Mouse (Mus musculus) liver, embryonic 11.5 days (tissue): ENCODE results near the gene Psme1. TPM values are rescaled to one million over a fixed set of nuclear protein-coding genes. Genes with fewer than 3 reads are reported as not detected.
A peak's percentile ranks its signal among the peaks of the same experiment; 100 is the strongest.

ENCODE experiments used
- ATAC-seq: fragments of 200-750 bp; cut with Nextera tagmentation; replicated peaks from 2 replicates; pipeline ENCODE4 v1.8.0; 2017; ENCODE audit warnings: moderate number of reproducible peaks, mild to moderate bottlenecking, moderate TSS enrichment, moderate library complexity; ENCODE audit not compliant: low FRiP score
- DNase-seq: peaks from one replicate; pipeline ENCODE4 v3.0.0-alpha.2; 2017; ENCODE audit warnings: low spot score
- H3K27ac ChIP-seq: fragments of 300-500 bp; sonication (generic); 2 replicates; pipeline ENCODE4 v1.5.1; 2014; ENCODE audit warnings: mild to moderate bottlenecking, low read depth, low read length, control low read depth
- H3K27me3 ChIP-seq: fragments of 300-500 bp; sonication (generic); replicated peaks from 2 replicates; pipeline ENCODE4 v1.6.1; 2014; ENCODE audit warnings: low read length, mixed read lengths; ENCODE audit not compliant: control insufficient read depth, insufficient read depth
- H3K36me3 ChIP-seq: fragments of 300-500 bp; sonication (generic); 2 replicates; pipeline ENCODE4 v1.6.1; 2014; ENCODE audit warnings: mild to moderate bottlenecking, low read length, moderate library complexity, mixed read lengths; ENCODE audit not compliant: control insufficient read depth, insufficient read depth
- H3K4me1 ChIP-seq: fragments of 300-500 bp; sonication (generic); replicated peaks from 2 replicates; pipeline ENCODE4 v1.6.1; 2014; ENCODE audit warnings: low read length, mixed read lengths; ENCODE audit not compliant: control insufficient read depth, insufficient read depth
- H3K4me2 ChIP-seq: fragments of 300-500 bp; sonication (generic); 2 replicates; pipeline ENCODE4 v1.6.1; 2014; ENCODE audit warnings: mild to moderate bottlenecking, control low read depth, moderate library complexity
- H3K4me3 ChIP-seq: fragments of 300-500 bp; sonication (generic); 2 replicates; pipeline ENCODE4 v1.5.1; 2014; ENCODE audit warnings: low read depth, low read length, control low read depth
- H3K9ac ChIP-seq: fragments of 300-500 bp; sonication (generic); 2 replicates; pipeline ENCODE4 v1.6.1; 2014; ENCODE audit warnings: low read depth, low read length, control low read depth
- H3K9me3 ChIP-seq: fragments of 300-500 bp; sonication (generic); 2 replicates; pipeline ENCODE4 v1.6.1; 2016; ENCODE audit warnings: low read length, inconsistent platforms, mixed read lengths; ENCODE audit not compliant: control insufficient read depth
- WGBS: fragments of 180-500 bp; shearing (Covaris S2); extraction: QIAGEN DNeasy Blood & Tissue Kit; methylation state at CpG from one replicate; pipeline ENCODE4 v1.1.7; 2014; 5-methylcytosine and 5-hydroxymethylcytosine counted together
- polyA plus RNA-seq: library from polyadenylated mRNA; unstranded; fragments of >200 nt; fragmentation: Nextera tagmentation; extraction: Ambion mirVana; gene quantifications from 2 replicates; pipeline ENCODE4 v1.2.1, GENCODE M21; 2014

Gene Psme1
- polyA plus RNA-seq, 1 experiment from 2014 or later: 172 TPM

GRCm38 (mm10) chr14:55603271-55603632 lies 25.3 kb downstream of the Psme1 start, which contains the start of gene Irf9:
Irf9 (plus strand) TSS chr14:55603571.
- Histone ChIP-seq H3K36me3 (peaks cover 45% of the 10 kb centered on the region), H3K27ac (peak within 1 kb of the TSS; percentile 83), H3K9ac (peak within 1 kb of the TSS; percentile 68), H3K27me3 (no peaks in the 10 kb centered on the region), H3K9me3 (no peaks in the 10 kb centered on the region), H3K4me1 (peaks cover 19% of the 10 kb centered on the region), H3K4me3 (peak within 1 kb of the TSS; percentile 60), H3K4me2 (peak within 1 kb of the TSS; percentile 78)
- ATAC-seq (no peak), DNase-seq (no peak)
- 84% methylated on average over 7 of the region's 7 CpGs for WGBS

- peak; percentile 82 for DNase-seq
- Histone ChIP-seq H3K4me1 (peaks cover 19% of the 10 kb centered on the region), H3K27ac (peak overlapping the region; percentile 83), H3K4me2 (peak overlapping the region; percentile 78), H3K9ac (peak overlapping the region; percentile 68), H3K9me3 (no peaks in the 10 kb centered on the region), H3K4me3 (peak overlapping the region; percentile 60), H3K27me3 (no peaks in the 10 kb centered on the region), H3K36me3 (peaks cover 46% of the 10 kb centered on the region)
- 17% methylated on average over 19 of the region's 19 CpGs for WGBS
- peak; percentile 94 for ATAC-seq
Observed at GRCm38 (mm10) chr14:55603633-55604576, 26.0 kb downstream of the Psme1 start.

GRCm38 (mm10) chr14:55604823-55605222 lies 26.9 kb downstream of the Psme1 start:
- H3K27me3 ChIP-seq: no peaks in the 10 kb centered on the region
- peaks cover 19% of the 10 kb centered on the region for H3K4me1 ChIP-seq
- DNase-seq (no peak), ATAC-seq (no peak)
- H3K27ac ChIP-seq: peak overlapping the region; percentile 83; the same call in 1 of the 2 replicates
- H3K36me3 ChIP-seq: peaks cover 40% of the 10 kb centered on the region
- no peaks in the 10 kb centered on the region for H3K9me3 ChIP-seq
- H3K4me3 ChIP-seq: peak overlapping the region; percentile 60
- H3K4me2 ChIP-seq: peak overlapping the region; percentile 78
- peak overlapping the region; percentile 68 for H3K9ac ChIP-seq
- 88% methylated on average over 11 of the region's 11 CpGs for WGBS

GRCm38 (mm10) chr14:55605743-55606459 lies 28.0 kb downstream of the Psme1 start:
- Histone ChIP-seq H3K4me1 (peaks cover 19% of the 10 kb centered on the region), H3K36me3 (peaks cover 42% of the 10 kb centered on the region), H3K9me3 (no peaks in the 10 kb centered on the region), H3K27me3 (no peaks in the 10 kb centered on the region), H3K27ac (peak overlapping the region; percentile 43), H3K4me2 (peak overlapping the region; percentile 42), H3K9ac (peak overlapping the region; percentile 46; the same call in 1 of the 2 replicates), H3K4me3 (peak overlapping the region; percentile 10; the same call in 1 of the 2 replicates)
- WGBS: 82% methylated on average over 16 of the region's 16 CpGs
- ATAC-seq (no peak), DNase-seq (no peak)

- ATAC-seq (no peak), DNase-seq (no peak)
- H3K36me3 ChIP-seq: peaks cover 28% of the 10 kb centered on the region
- no peaks in the 10 kb centered on the region for H3K27me3 ChIP-seq
- no peak overlapping the region for H3K4me2 ChIP-seq
- no peaks in the 10 kb centered on the region for H3K9me3 ChIP-seq
- no peak overlapping the region for H3K27ac ChIP-seq
- WGBS: 90% methylated on average over 6 of the region's 6 CpGs
- H3K9ac ChIP-seq: no peak overlapping the region
- peaks cover 17% of the 10 kb centered on the region for H3K4me1 ChIP-seq
- H3K4me3 ChIP-seq: no peak overlapping the region
Observed at GRCm38 (mm10) chr14:55608339-55608738, 30.4 kb downstream of the Psme1 start.

GRCm38 (mm10) chr14:55613346-55613745 lies 35.4 kb downstream of the Psme1 start:
- Histone ChIP-seq H3K27me3 (no peaks in the 10 kb centered on the region), H3K9me3 (no peaks in the 10 kb centered on the region), H3K36me3 (peaks cover 8% of the 10 kb centered on the region), H3K4me3 (no peak overlapping the region), H3K9ac (no peak overlapping the region), H3K4me2 (no peak overlapping the region), H3K4me1 (peaks cover 10% of the 10 kb centered on the region), H3K27ac (peak overlapping the region; percentile 61)
- WGBS: 75% methylated on average over 6 of the region's 6 CpGs
- DNase-seq (no peak), ATAC-seq (no peak)

- H3K36me3 ChIP-seq: peaks cover 3% of the 10 kb centered on the region; the same call in 1 of the 2 replicates
- WGBS: 51% methylated on average over 7 of the region's 7 CpGs
- H3K4me3 ChIP-seq: no peak overlapping the region
- 0 out of 2 replicates have a peak overlapping the region, but pooled peaks have one; percentile 12 for H3K4me2 ChIP-seq
- ATAC-seq (peak; percentile 85), DNase-seq (no peak)
- peaks cover 16% of the 10 kb centered on the region for H3K4me1 ChIP-seq
- H3K27ac ChIP-seq: peak overlapping the region; percentile 92
- H3K9ac ChIP-seq: no peak overlapping the region
- no peaks in the 10 kb centered on the region for H3K27me3 ChIP-seq
- no peaks in the 10 kb centered on the region for H3K9me3 ChIP-seq
Observed at GRCm38 (mm10) chr14:55614565-55615178, 36.7 kb downstream of the Psme1 start.

- Histone ChIP-seq H3K9ac (no peak overlapping the region), H3K36me3 (no peaks in the 10 kb centered on the region), H3K27me3 (no peaks in the 10 kb centered on the region), H3K27ac (no peak overlapping the region), H3K4me2 (no peak overlapping the region), H3K4me3 (no peak overlapping the region), H3K9me3 (no peaks in the 10 kb centered on the region), H3K4me1 (peaks cover 16% of the 10 kb centered on the region)
- no peak for DNase-seq
- WGBS: 56% methylated on average over 2 of the region's 2 CpGs
- ATAC-seq: no peak
Observed at GRCm38 (mm10) chr14:55615876-55616275, 38.0 kb downstream of the Psme1 start.
